Mouse (Mus musculus) stomach, embryonic 14.5 days (tissue): ENCODE data around the gene Dvl2. TPM values are rescaled to one million over a fixed set of nuclear protein-coding genes. Genes with fewer than 3 reads are reported as not detected.

ENCODE experiments used
- microRNA counts: library from miRNA; unstranded; fragments of <30 nt; microRNA quantifications from one replicate; lab custom pipeline; 2016
- microRNA-seq: library from miRNA; unstranded; fragments of <30 nt; microRNA quantifications from one replicate; pipeline ENCODE4, GENCODE M21; 2016
- polyA plus RNA-seq: library from polyadenylated mRNA; unstranded; fragments of >200 nt; fragmentation: Nextera tagmentation; extraction: Ambion mirVana; gene quantifications from 2 replicates; pipeline ENCODE4 v1.2.1, GENCODE M21; 2014

Gene Dvl2
- polyA plus RNA-seq, 1 experiment from 2014 or later: 29.0 TPM

MicroRNA genes within 50 kb of the gene (microRNA counts, 519-probe panel; counts per million panel counts)
- microRNA mmu-miR-324-3p (lab: Ali Mortazavi, UCI) (not detected), microRNA mmu-miR-324-5p (lab: Ali Mortazavi, UCI) (3,138 counts per million, percentile 57 among the panel's probes with 10 or more counts)

Small RNAs within 50 kb of the gene (microRNA-seq; reads per million reads assigned to microRNA genes)
- gene Gm44349 (not detected), gene Mir324 (3,724 reads per million, percentile 86 among the genes with 10 or more reads in this experiment)

Other genes with a start within 250 kb of the Dvl2 start
- 39.3 and 43.6 TPM in 2 replicates for gene Polr2a, start 242.0 kb upstream of the Dvl2 start, polyA plus RNA-seq
- gene Slc35g3, start 238.6 kb upstream of the Dvl2 start, polyA plus RNA-seq: not detected in 2 replicates
- 3.9 and 4.0 TPM in 2 replicates for gene Zbtb4, start 234.7 kb upstream of the Dvl2 start, polyA plus RNA-seq
- gene Chrnb1, start 204.7 kb upstream of the Dvl2 start, polyA plus RNA-seq: 6.7 and 7.5 TPM in 2 replicates
- gene Fgf11, start 198.7 kb upstream of the Dvl2 start, polyA plus RNA-seq: 2.1 and 3.6 TPM in 2 replicates
- gene Tmem102, start 195.0 kb upstream of the Dvl2 start, polyA plus RNA-seq: 12.2 and 15.0 TPM in 2 replicates
- not detected in 2 replicates for gene Gm39566, start 185.3 kb upstream of the Dvl2 start, polyA plus RNA-seq
- gene Spem2, start 182.1 kb upstream of the Dvl2 start, polyA plus RNA-seq: not detected in 2 replicates
- gene Spem1, start 178.4 kb upstream of the Dvl2 start, polyA plus RNA-seq: 0.41 TPM in 1 of 2 replicates, not detected in the other
- gene Nlgn2, start 162.8 kb upstream of the Dvl2 start, polyA plus RNA-seq: 10.6 and 11.9 TPM in 2 replicates
- 433 and 495 TPM in 2 replicates for gene Tmem256, start 162.1 kb upstream of the Dvl2 start, polyA plus RNA-seq
- 102 and 110 TPM in 2 replicates for gene Plscr3, start 154.2 kb upstream of the Dvl2 start, polyA plus RNA-seq
- gene Tnk1, start 141.9 kb upstream of the Dvl2 start, polyA plus RNA-seq: 11.1 TPM in 2 replicates
- not detected in 2 replicates for gene Tmem95, start 122.6 kb upstream of the Dvl2 start, polyA plus RNA-seq
- 5.0 and 5.3 TPM in 2 replicates for gene Kctd11, start 119.2 kb upstream of the Dvl2 start, polyA plus RNA-seq
- 3.5 and 4.0 TPM in 2 replicates for gene Acap1, start 105.1 kb upstream of the Dvl2 start, polyA plus RNA-seq
- gene 2810408A11Rik, start 99.6 kb upstream of the Dvl2 start, polyA plus RNA-seq: 8.5 and 10.4 TPM in 2 replicates
- gene Neurl4, start 99.5 kb upstream of the Dvl2 start, polyA plus RNA-seq: 12.6 and 12.7 TPM in 2 replicates
- gene Gps2, start 86.7 kb upstream of the Dvl2 start, polyA plus RNA-seq: 71.3 and 80.0 TPM in 2 replicates
- gene Eif5a, start 78.6 kb upstream of the Dvl2 start, polyA plus RNA-seq: 1,510 and 1,553 TPM in 2 replicates
- gene Ybx2, start 64.8 kb upstream of the Dvl2 start, polyA plus RNA-seq: 6.6 and 8.9 TPM in 2 replicates
- gene Slc2a4, start 52.4 kb upstream of the Dvl2 start, polyA plus RNA-seq: 31.3 and 31.5 TPM in 2 replicates
- 196 and 205 TPM in 2 replicates for gene Cldn7, start 35.8 kb upstream of the Dvl2 start, polyA plus RNA-seq
- gene Ctdnep1, start 19.4 kb upstream of the Dvl2 start, polyA plus RNA-seq: 27.2 and 29.5 TPM in 2 replicates
- 104 and 111 TPM in 2 replicates for gene Elp5, start 18.1 kb upstream of the Dvl2 start, polyA plus RNA-seq
- 496 and 523 TPM in 2 replicates for gene Gabarap, start 9.5 kb upstream of the Dvl2 start, polyA plus RNA-seq
- 40.2 and 47.9 TPM in 2 replicates for gene Phf23, start 4.8 kb upstream of the Dvl2 start, polyA plus RNA-seq
- 61.3 and 62.7 TPM in 2 replicates for gene Acadvl, start 14.8 kb downstream of the Dvl2 start, polyA plus RNA-seq
- gene Dlg4, start 16.3 kb downstream of the Dvl2 start, polyA plus RNA-seq: 12.4 and 13.8 TPM in 2 replicates
- not detected in 2 replicates for gene Asgr1, start 53.5 kb downstream of the Dvl2 start, polyA plus RNA-seq
- 0.54 TPM in 1 of 2 replicates, not detected in the other for gene Asgr2, start 92.0 kb downstream of the Dvl2 start, polyA plus RNA-seq
- 0.25 and 0.29 TPM in 2 replicates for gene Mgl2, start 129.7 kb downstream of the Dvl2 start, polyA plus RNA-seq
- 0.98 and 1.0 TPM in 2 replicates for gene Clec10a, start 155.6 kb downstream of the Dvl2 start, polyA plus RNA-seq
- gene Slc16a11, start 212.2 kb downstream of the Dvl2 start, polyA plus RNA-seq: 0.69 and 1.5 TPM in 2 replicates
- gene Slc16a13, start 220.5 kb downstream of the Dvl2 start, polyA plus RNA-seq: 5.6 and 8.8 TPM in 2 replicates
- gene Bcl6b, start 229.2 kb downstream of the Dvl2 start, polyA plus RNA-seq: 11.3 and 12.0 TPM in 2 replicates
- gene 0610010K14Rik, start 237.3 kb downstream of the Dvl2 start, polyA plus RNA-seq: 164 and 167 TPM in 2 replicates
- gene Gm21988, start 239.2 kb downstream of the Dvl2 start, polyA plus RNA-seq: 9.2 and 13.3 TPM in 2 replicates
- gene Rnasek, start 239.2 kb downstream of the Dvl2 start, polyA plus RNA-seq: 157 and 164 TPM in 2 replicates